29 mouse cellular contexts compared by ENCODE assay signal in the genomic region with DNA sequence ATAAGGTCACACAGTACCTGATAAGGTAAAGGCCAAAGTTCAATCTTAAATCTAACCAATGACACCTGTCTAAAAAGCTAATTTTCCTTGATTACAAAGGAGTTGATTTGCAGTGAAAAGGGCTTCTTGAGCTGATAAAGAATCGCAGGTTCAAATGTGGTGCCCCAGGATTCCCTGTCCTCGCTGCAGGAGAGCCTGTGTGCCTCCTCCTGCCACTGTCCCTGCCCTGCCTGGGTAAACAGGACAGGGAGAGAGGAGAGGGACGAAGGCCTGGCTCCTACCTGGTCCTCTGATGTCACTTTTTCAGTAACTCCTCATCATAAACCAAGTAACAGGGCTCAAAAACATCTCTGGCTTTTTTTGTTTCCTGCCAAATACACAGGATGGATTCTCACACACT.
DNase-seq lines count a peak whose midpoint lies in the region; ATAC-seq lines count a peak whose summit lies in the region.
"Had no signal": no experiment of that assay in that cellular context is flagged by ENCODE, and none has a peak within 500 bp of the region (broad histone marks: within the 10 kb centered on the region; RNA-seq: fewer than 3 reads in every experiment).

No protein-coding gene starts in this region.

- H3K27ac ChIP-seq in heart, embryonic 13.5 days (replicated peaks): 0 out of 2 replicates have a peak overlapping the region, but pooled peaks have one; percentile 48
- H3K27ac ChIP-seq in neural tube, embryonic 13.5 days (replicated peaks): no peak overlapping the region
- H3K27ac ChIP-seq in intestine, embryonic 14.5 days (ENCODE audit: low read depth): no peak overlapping the region
- H3K27ac ChIP-seq in macrophage: 0 out of 2 replicates have a peak overlapping the region, but pooled peaks have one; percentile 12
- H3K27ac ChIP-seq: embryonic facial prominence, embryonic 13.5 days; forebrain, embryonic 13.5 days; hindbrain, embryonic 14.5 days; limb, embryonic 15.5 days; midbrain, embryonic 13.5 days; neural tube, embryonic 12.5 days had no signal

- H3K27me3 ChIP-seq in heart, embryonic 13.5 days (replicated peaks): no peaks in the 10 kb centered on the region
- no peaks in the 10 kb centered on the region for H3K27me3 ChIP-seq in neural tube, embryonic 13.5 days
- no peaks in the 10 kb centered on the region for H3K27me3 ChIP-seq in intestine, embryonic 14.5 days (replicated peaks; ENCODE audit: control insufficient read depth, insufficient read depth, low read length)
- H3K27me3 ChIP-seq: CH12.LX; embryonic facial prominence, embryonic 13.5 days; forebrain, embryonic 13.5 days; kidney, embryonic 15.5 days; limb, embryonic 15.5 days; midbrain, embryonic 13.5 days; neural tube, embryonic 12.5 days had no signal

- no peak overlapping the region for H3K9ac ChIP-seq in heart, embryonic 13.5 days
- 0 out of 2 replicates have a peak overlapping the region, but pooled peaks have one; percentile 4 for H3K9ac ChIP-seq in neural tube, embryonic 13.5 days
- no peak overlapping the region for H3K9ac ChIP-seq in intestine, embryonic 14.5 days (ENCODE audit: low read length)
- H3K9ac ChIP-seq: embryonic facial prominence, embryonic 13.5 days; forebrain, embryonic 13.5 days; hindbrain, embryonic 14.5 days; kidney, embryonic 15.5 days; limb, embryonic 15.5 days; midbrain, embryonic 13.5 days; neural tube, embryonic 12.5 days had no signal

- no peak for ATAC-seq in heart, embryonic 13.5 days (ENCODE audit: extremely low read depth, insufficient number of reproducible peaks, low FRiP score, low TSS enrichment)
- ATAC-seq in neural tube, embryonic 13.5 days (ENCODE audit: low read depth): no peak
- 0 out of 2 replicates have a peak, but pooled peaks have one; percentile 32 for ATAC-seq in intestine, embryonic 14.5 days (replicated peaks; ENCODE audit: low FRiP score, low TSS enrichment, low read depth)
- ATAC-seq: forebrain, embryonic 13.5 days; inflammation-experienced regulatory T-cells, adult 6 months; midbrain, embryonic 13.5 days had no signal

- no peak overlapping the region for H3K4me3 ChIP-seq in heart, embryonic 13.5 days
- H3K4me3 ChIP-seq in neural tube, embryonic 13.5 days: no peak overlapping the region
- H3K4me3 ChIP-seq in intestine, embryonic 14.5 days (ENCODE audit: low read depth, low read length): no peak overlapping the region
- H3K4me3 ChIP-seq in macrophage (ENCODE audit: inconsistent target): no peak overlapping the region
- H3K4me3 ChIP-seq: embryonic facial prominence, embryonic 13.5 days; forebrain, embryonic 13.5 days; kidney, embryonic 15.5 days; limb, embryonic 15.5 days; midbrain, embryonic 13.5 days; neural tube, embryonic 12.5 days had no signal

- H3K4me2 ChIP-seq in heart, embryonic 13.5 days: no peak overlapping the region
- H3K4me2 ChIP-seq in neural tube, embryonic 13.5 days: no peak overlapping the region
- no peak overlapping the region for H3K4me2 ChIP-seq in intestine, embryonic 14.5 days (ENCODE audit: low read length)
- H3K4me2 ChIP-seq: embryonic facial prominence, embryonic 13.5 days; forebrain, embryonic 13.5 days; hindbrain, embryonic 14.5 days; kidney, embryonic 15.5 days; limb, embryonic 15.5 days; midbrain, embryonic 13.5 days; neural tube, embryonic 12.5 days had no signal

- 0 out of 2 replicates have a peak, but pooled peaks cover 3% of the 10 kb centered on the region for H3K36me3 ChIP-seq in heart, embryonic 13.5 days
- H3K36me3 ChIP-seq in neural tube, embryonic 13.5 days: no peaks in the 10 kb centered on the region
- no peaks in the 10 kb centered on the region for H3K36me3 ChIP-seq in intestine, embryonic 14.5 days (ENCODE audit: control insufficient read depth, insufficient read depth, low read length)
- no peaks in the 10 kb centered on the region for H3K36me3 ChIP-seq in macrophage (ENCODE audit: inconsistent target)
- H3K36me3 ChIP-seq: embryonic facial prominence, embryonic 13.5 days; G1E; kidney, embryonic 15.5 days; limb, embryonic 15.5 days; midbrain, embryonic 13.5 days; neural tube, embryonic 12.5 days had no signal

- intact Hi-C loops in heart, postnatal 36 days (cut with DNase I): no loop called here

- H3K79me2 ChIP-seq in macrophage (ENCODE audit: inconsistent target): peaks cover 81% of the 10 kb centered on the region

- 59% methylated on average over 3 of the region's 3 CpGs for WGBS in heart, embryonic 13.5 days
- 81% methylated on average over 3 of the region's 3 CpGs for WGBS in neural tube, embryonic 13.5 days
- WGBS in intestine, embryonic 14.5 days: 65% methylated on average over 3 of the region's 3 CpGs
- 71% methylated on average over 3 of the region's 3 CpGs for WGBS in macrophage (ENCODE audit: missing documents)

- no peak for DNase-seq in heart, postnatal 36 days
- no peak for DNase-seq in neural tube, embryonic 10.5 days (ENCODE audit: extremely low spot score, low spot score)
- DNase-seq in intestine, embryonic 14.5 days (ENCODE audit: low spot score): no peak
- no peak for DNase-seq in yolk sac, embryonic 10.5 days (ENCODE audit: low spot score)
- DNase-seq in cerebellum, postnatal 14 days: no peak
- DNase-seq: adrenal gland, adult 8-10 months; cerebellum, adult 2 months; cerebellum, postnatal 36 days; embryo, embryonic 11 days; heart, postnatal 14 days; kidney, postnatal 36 days; layer of hippocampus, postnatal 36 days; lung, adult 18-20 months; lung, postnatal 10 days; retina, postnatal 1 day; right cerebral cortex, postnatal 25 days had no signal

- H3K9me3 ChIP-seq in heart, embryonic 13.5 days: no peaks in the 10 kb centered on the region
- no peaks in the 10 kb centered on the region for H3K9me3 ChIP-seq in neural tube, embryonic 13.5 days
- H3K9me3 ChIP-seq in intestine, embryonic 14.5 days (ENCODE audit: control insufficient read depth, low read length): no peaks in the 10 kb centered on the region
- H3K9me3 ChIP-seq: embryonic facial prominence, embryonic 13.5 days; forebrain, embryonic 13.5 days; G1E; kidney, embryonic 15.5 days; limb, embryonic 15.5 days; midbrain, embryonic 13.5 days; neural tube, embryonic 12.5 days had no signal

- H3K4me1 ChIP-seq in heart, embryonic 13.5 days: peaks cover 47% of the 10 kb centered on the region
- peaks cover 33% of the 10 kb centered on the region for H3K4me1 ChIP-seq in neural tube, embryonic 13.5 days (replicated peaks)
- peaks cover 9% of the 10 kb centered on the region for H3K4me1 ChIP-seq in intestine, embryonic 14.5 days (replicated peaks; ENCODE audit: control insufficient read depth, insufficient read depth, low read length)
- H3K4me1 ChIP-seq: neural tube, embryonic 12.5 days had no signal

Comparison
In these comparisons a context has a peak if more than half of its experiments do, and no peak if none do; other contexts are left out.
1. H3K27ac ChIP-seq: peak in heart, embryonic 13.5 days (single experiment) and macrophage (single experiment); none in neural tube, embryonic 13.5 days (single experiment) and intestine, embryonic 14.5 days (single experiment).